Mouse (Mus musculus) liver, embryonic 14.5 days (tissue): Measurements from ENCODE around the gene Mpl.

ENCODE experiments used
- CTCF ChIP-seq: IDR thresholded peaks from 2 replicates; pipeline ENCODE4 v1.5.1; 2016; ENCODE audit warnings: antibody characterized with exemption, low read depth, control low read depth
- EP300 ChIP-seq: IDR thresholded peaks from 2 replicates; pipeline ENCODE4 v1.6.1; 2016; ENCODE audit warnings: antibody characterized with exemption, low read depth

GRCm38 (mm10) chr4:118500171-118500724, 42.9 kb upstream of the Mpl start:
- no peak for TF ChIP-seq EP300
- TF ChIP-seq CTCF = no peak
